Mouse (Mus musculus) yolk sac, embryonic 10.5 days (tissue): ENCODE measurements around the gene Btbd2.
"Not testable (repeated sequence)": the region's sequence is repeated elsewhere in the genome, so short reads cannot be mapped to it uniquely, and the experiment has no call there.

Experiments
- DNase-seq: peaks from one replicate; pipeline ENCODE4 v3.0.0-alpha.2; 2017; ENCODE audit warnings: low spot score

Btbd2 gene

GRCm38 (mm10) chr10:80606737-80607350, 50.0 kb downstream of the Btbd2 start:
- DNase-seq = no peak

GRCm38 (mm10) chr10:80606306-80606705, 50.6 kb downstream of the Btbd2 start:
- no peak for DNase-seq

DNA sequence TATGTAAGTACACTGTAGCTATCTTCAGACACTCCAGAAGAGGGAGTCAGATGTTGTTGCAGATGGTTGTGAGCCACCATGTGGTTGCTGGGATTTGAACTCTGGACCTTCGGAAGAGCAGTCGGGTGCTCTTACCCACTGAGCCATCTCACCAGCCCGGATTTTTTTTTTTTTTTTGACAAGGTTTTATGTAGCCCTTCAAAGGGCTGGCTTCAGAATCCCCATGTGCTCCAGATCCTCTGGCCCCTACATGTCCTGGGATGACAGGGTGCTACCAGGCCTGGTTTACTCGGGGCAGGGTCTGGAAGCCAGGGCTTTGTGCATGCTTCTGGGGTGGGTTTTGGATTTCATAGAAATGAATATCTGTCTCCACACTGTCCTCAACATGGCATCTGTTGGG, 51.1 kb downstream of the Btbd2 start, which contains the start of gene Gm49322:
Gene Gm49322 (plus strand): TSS at position 301 of the 400 bp plus-strand sequence.
- not testable (repeated sequence) for DNase-seq

GRCm38 (mm10) chr10:80604988-80605387, 51.9 kb downstream of the Btbd2 start:
- DNase-seq = no peak

DNA sequence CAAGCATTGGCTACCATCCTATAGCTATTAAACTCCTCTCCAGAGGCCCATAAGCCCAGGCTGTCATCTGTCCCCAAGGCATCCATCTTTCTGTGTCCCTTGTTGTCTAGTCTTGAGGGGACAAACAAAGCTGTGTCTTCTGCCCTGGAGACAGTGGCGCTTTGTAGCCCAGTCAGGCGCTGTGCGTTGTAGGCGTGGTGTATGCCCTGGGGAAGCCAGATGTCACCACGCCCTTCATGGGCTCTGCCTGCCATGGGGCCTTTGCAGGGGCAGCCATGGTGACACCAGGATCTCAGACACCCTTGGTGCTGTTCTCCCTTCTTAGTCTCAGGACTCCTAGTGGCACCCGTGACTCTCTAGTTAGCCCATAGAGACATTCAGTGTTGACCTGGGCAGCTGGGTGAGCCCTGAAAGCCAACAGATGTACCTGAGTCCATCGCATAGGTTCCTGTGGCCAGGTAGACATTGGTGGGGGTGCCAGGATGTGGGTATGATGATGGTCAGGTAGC, 52.8 kb downstream of the Btbd2 start:
- no peak for DNase-seq

DNA sequence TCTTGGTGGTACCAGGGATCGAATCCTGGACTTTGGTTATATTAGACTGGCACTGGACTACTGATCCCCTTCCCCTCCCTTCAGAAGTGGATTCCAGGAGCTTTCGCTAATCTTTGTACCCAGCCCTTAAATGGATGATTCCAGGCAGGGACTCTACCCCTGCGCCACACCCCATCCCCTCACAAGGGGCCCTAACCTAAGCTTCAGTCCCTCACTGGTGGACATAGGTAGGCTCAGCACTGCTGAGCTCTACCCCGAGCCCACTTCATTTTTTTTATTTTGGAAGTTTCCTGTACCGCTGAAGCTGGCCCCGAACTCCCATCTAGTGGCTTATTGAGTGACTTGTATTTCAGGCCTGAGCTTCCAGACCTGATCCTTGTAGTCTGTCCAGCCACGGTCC, 53.5 kb downstream of the Btbd2 start:
- DNase-seq = no peak

- peak; percentile 97 for DNase-seq
Observed at GRCm38 (mm10) chr10:80602698-80603325, 54.1 kb downstream of the Btbd2 start, which contains the start of the genes Scamp4 and Adat3. TSS of gene Scamp4 (plus strand) at chr10:80602872. TSS of gene Adat3 (plus strand) at chr10:80602880.

- no peak for DNase-seq
Observed at GRCm38 (mm10) chr10:80596318-80596717, 60.6 kb downstream of the Btbd2 start.
